ENCODE assay signal across 31 mouse cellular contexts in genomic region chr7:81843903-81844302, GRCm38 (mm10). TPM values are rescaled to one million over a fixed set of nuclear protein-coding genes. Genes with fewer than 3 reads are reported as not detected.
DNase-seq lines count a peak whose midpoint lies in the region.
"Had no signal": no experiment of that assay in that cellular context is flagged by ENCODE, and none has a peak within 500 bp of the region (broad histone marks: within the 10 kb centered on the region; RNA-seq: fewer than 3 reads in every experiment).

No protein-coding gene starts in this region.

- H3K4me1 ChIP-seq in limb, embryonic 10.5 days, result peaks cover 35% of the 10 kb centered on the region

- H3K9me3 ChIP-seq in limb, embryonic 10.5 days (replicated peaks), result no peaks in the 10 kb centered on the region
- H3K9me3 ChIP-seq: embryonic facial prominence, embryonic 12.5 days; forebrain, embryonic 13.5 days; forebrain, embryonic 15.5 days; G1E had no signal

- H3K27me3 ChIP-seq in limb, embryonic 10.5 days (ENCODE audit: low read depth, poor library complexity, severe bottlenecking), result no peaks in the 10 kb centered on the region
- H3K27me3 ChIP-seq: CH12.LX; embryonic facial prominence, embryonic 12.5 days; forebrain, embryonic 13.5 days; forebrain, embryonic 15.5 days; Patski had no signal

- H3K36me3 ChIP-seq in limb, embryonic 10.5 days, result no peaks in the 10 kb centered on the region
- H3K36me3 ChIP-seq: embryonic facial prominence, embryonic 12.5 days; forebrain, embryonic 15.5 days; G1E had no signal

- no peak overlapping the region for H3K4me3 ChIP-seq in limb, embryonic 10.5 days
- H3K4me3 ChIP-seq: embryonic facial prominence, embryonic 12.5 days; forebrain, embryonic 13.5 days; forebrain, embryonic 15.5 days had no signal

- 88% methylated on average over 8 of the region's 8 CpGs for WGBS in limb, embryonic 10.5 days

- H3K27ac ChIP-seq in limb, embryonic 10.5 days, result no peak overlapping the region
- H3K27ac ChIP-seq: embryonic facial prominence, embryonic 12.5 days; forebrain, embryonic 13.5 days; forebrain, embryonic 15.5 days had no signal

- DNase-seq in heart, adult 11 months, result peak; percentile 87
- no peak for DNase-seq in heart, adult 18-20 months
- peak; percentile 33 for DNase-seq in testis, postnatal 10 days (ENCODE audit: low spot score)
- no peak for DNase-seq in testis, postnatal 14 days (ENCODE audit: low spot score)
- DNase-seq in limb, embryonic 10.5 days (ENCODE audit: low spot score), result peak; percentile 12
- no peak for DNase-seq in thymus, postnatal 25 days
- DNase-seq: adrenal gland, adult 8-10 months; adrenal gland, postnatal 14 days; adrenal gland, postnatal 36 days; B cell, adult 2 months; cerebellum, adult 11 months; cerebellum, adult 18-20 months; cerebellum, adult 8-10 months; cerebellum, adult 9-11 months; cerebellum, postnatal 14 days; cerebellum, postnatal 36 days; embryo, embryonic 11 days; forebrain, postnatal 0 days had no signal

RNA-seq across cellular contexts. Expression of gene Gm10160, which starts 11.7 kb away (rescaled TPM):
- not detected for total RNA-seq in heart, adult 18-20 months (2021)
- not detected in 2 replicates for polyA plus RNA-seq in limb, embryonic 10.5 days (2016; fragmentation: Nextera tagmentation; extraction: Ambion mirVana)
- total RNA-seq: adrenal gland, adult 18-20 months; adrenal gland, adult 8-10 months; adrenal gland, postnatal 14 days; adrenal gland, postnatal 36 days; CH12.LX; common myeloid progenitor, adult 5-6 weeks; forebrain, postnatal 0 days; G1E had no signal
- polyA plus RNA-seq: activated CD4-positive, CD25-positive, alpha-beta regulatory T cell, adult 4 months; brain, embryonic 14.5 days; CD4-positive, CD25-positive, alpha-beta regulatory T cell, adult 4 months; embryonic facial prominence, embryonic 12.5 days; embryonic facial prominence, embryonic 14.5 days; forebrain, embryonic 11.5 days; forebrain, embryonic 13.5 days; forebrain, embryonic 15.5 days; forebrain, postnatal 0 days; G1E; Patski had no signal

RNA-seq across cellular contexts. Expression of gene Btbd1, which starts 14.7 kb away (rescaled TPM):
- 100 to 1,000 TPM; 134 to 141 TPM for total RNA-seq in heart, adult 18-20 months (2021)
- 58.5 and 59.4 TPM in 2 replicates for polyA plus RNA-seq in limb, embryonic 10.5 days (2016; fragmentation: Nextera tagmentation; extraction: Ambion mirVana)

RNA-seq across cellular contexts. Expression of gene Tm6sf1, which starts 14.9 kb away (rescaled TPM):
- 10 to 100 TPM; 10.7 to 12.3 TPM for total RNA-seq in heart, adult 18-20 months (2021)
- polyA plus RNA-seq in limb, embryonic 10.5 days (2016; fragmentation: Nextera tagmentation; extraction: Ambion mirVana), result 9.2 and 9.9 TPM in 2 replicates
- polyA plus RNA-seq: G1E had no signal

RNA-seq across cellular contexts. Expression of gene 3110040N11Rik, which starts 54.6 kb away (rescaled TPM):
- total RNA-seq in heart, adult 18-20 months (2021), result 10 to 100 TPM; 27.6 to 32.3 TPM
- polyA plus RNA-seq in limb, embryonic 10.5 days (2016; fragmentation: Nextera tagmentation; extraction: Ambion mirVana), result 50.7 and 53.3 TPM in 2 replicates

Comparison
In these comparisons a context has a peak if more than half of its experiments do, and no peak if none do; other contexts are left out.
1. DNase-seq: peak in heart, adult 11 months (single experiment), testis, postnatal 10 days (single experiment) and limb, embryonic 10.5 days (single experiment); none in heart, adult 18-20 months (0 of 2), testis, postnatal 14 days (single experiment) and thymus, postnatal 25 days (single experiment).